Mouse (Mus musculus) gastrocnemius, postnatal 36 days (tissue): Measurements from ENCODE around the gene Shank2. TPM values are rescaled to one million over a fixed set of nuclear protein-coding genes. Genes with fewer than 3 reads are reported as not detected.

ENCODE experiments used
- DNase-seq, 2 experiments: peaks; one replicate each; pipeline ENCODE4 v3.0.0; 2022
- intact Hi-C: fragments of 180-260 bp; cut with DNase I; formaldehyde crosslinking; loops from one replicate; pipeline ENCODE4 v1.15.1; 2025
- total RNA-seq, 2 experiments: library from RNA; stranded (reverse); gene quantifications; 2 replicates each; pipeline ENCODE4 v1.2.3; 2021

Gene Shank2
- total RNA-seq, 2 experiments from 2014 or later: 0.05 to 0.18 TPM

- DNase-seq: no peak
- intact Hi-C loops: no loop called here
These were observed 27.5 kb downstream of the Shank2 start for GRCm38 (mm10) chr7:144029246-144029645.

GRCm38 (mm10) chr7:144030796-144031195, 29.1 kb downstream of the Shank2 start:
- DNase-seq: no peak
- intact Hi-C loops: no loop called here

- DNase-seq: no peak
- intact Hi-C loops: no loop called here
These were observed 29.9 kb downstream of the Shank2 start for GRCm38 (mm10) chr7:144031611-144032010.

DNA sequence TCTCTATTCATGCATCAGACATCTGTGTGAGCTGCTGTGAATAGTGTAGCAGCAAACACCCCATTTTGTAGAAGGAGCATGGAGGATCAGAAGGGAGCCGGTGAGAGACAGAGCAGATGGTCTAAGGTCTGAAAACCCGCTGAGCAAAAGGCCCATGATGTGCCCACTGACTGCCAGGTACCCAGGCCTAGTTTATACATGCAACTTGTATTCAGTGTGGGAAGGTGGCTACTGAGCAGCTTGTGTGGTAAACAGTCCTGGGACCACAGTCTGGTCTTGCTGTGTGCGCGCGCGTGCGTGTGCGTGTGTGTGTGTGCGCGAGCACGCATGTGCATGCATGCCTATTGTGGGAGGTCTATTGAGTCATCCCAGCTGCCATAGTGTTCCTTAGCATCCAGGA, 35.8 kb downstream of the Shank2 start:
- no peak for DNase-seq
- intact Hi-C loops: no loop called here

DNA sequence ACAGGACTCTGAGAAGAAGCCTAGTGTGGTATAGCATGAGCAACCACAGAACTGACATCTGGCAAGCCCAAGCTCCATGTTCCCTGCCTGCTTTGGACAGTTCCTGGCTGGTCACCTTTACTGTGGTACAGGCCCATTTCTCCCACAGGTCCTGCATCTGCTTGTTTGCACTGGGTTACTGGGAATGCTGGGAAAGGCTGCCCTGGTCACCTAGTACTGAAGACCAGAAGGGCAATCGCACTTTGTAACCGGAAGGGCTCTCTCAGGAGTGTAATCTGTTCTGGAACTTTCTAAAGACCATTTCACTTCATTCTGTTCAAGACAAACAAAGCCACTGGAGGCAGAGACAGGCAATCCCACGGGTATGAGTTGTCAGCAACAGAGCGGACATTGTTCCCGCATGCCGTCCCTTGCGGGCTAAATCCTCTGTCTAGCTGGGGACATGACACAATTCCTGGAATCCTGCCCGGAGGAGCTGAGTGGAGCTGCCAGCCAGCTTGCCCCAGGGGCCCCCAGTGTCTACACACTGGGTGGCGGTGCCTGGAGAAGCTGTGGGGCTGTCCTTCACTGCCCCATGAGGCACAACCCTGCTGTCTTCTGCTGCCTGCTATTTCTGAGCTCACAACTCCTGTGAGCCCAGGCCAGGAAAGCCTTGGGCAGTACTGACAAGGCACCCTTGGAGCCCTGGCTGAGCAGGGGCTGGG, 36.4 kb downstream of the Shank2 start:
- intact Hi-C loops: no loop called here
- no peak for DNase-seq

DNA sequence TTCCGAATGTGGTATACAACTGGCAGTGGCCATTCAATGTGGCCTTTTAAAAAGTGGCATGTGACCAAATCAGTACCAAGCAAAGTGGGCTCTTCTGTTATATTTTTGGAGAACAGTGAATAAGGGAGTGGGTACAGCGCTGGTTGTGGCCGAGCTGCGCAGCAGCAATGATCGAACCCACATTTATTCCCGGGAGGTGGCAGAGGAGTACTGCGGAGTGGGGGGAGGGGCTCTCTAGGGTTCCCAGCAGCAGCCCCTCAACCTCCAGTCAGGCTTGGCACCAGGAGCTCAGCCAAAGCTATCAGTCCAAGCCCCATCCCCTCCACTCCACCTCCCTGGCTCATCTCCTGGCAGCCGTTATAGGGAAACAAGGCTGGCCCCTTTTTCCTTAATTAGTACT, 37.0 kb downstream of the Shank2 start:
- intact Hi-C loops: no loop called here
- DNase-seq: no peak

DNA sequence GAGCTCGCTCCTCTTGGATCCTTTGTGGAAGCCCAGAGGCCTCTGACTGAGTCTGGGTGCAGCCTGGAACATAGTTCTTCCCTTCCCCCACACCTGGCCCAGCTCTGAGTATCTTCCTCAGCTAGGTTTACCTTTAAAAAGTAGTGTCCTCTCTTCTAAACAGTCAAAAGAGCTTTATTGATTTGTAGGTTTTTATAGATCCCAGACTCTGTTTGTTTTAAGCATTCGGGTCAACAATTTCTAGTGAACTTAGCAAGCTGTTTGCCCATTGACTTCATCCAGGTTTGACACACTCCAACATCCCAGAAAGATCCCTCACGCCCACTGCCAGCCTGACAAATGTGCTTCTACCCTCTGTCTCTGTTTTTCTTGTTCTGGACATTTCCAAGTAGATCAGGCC, 38.6 kb downstream of the Shank2 start:
- no peak for DNase-seq
- intact Hi-C loops: no loop called here

GRCm38 (mm10) chr7:144052076-144052475, 50.3 kb downstream of the Shank2 start:
- intact Hi-C loops: no loop called here
- DNase-seq: no peak

DNA sequence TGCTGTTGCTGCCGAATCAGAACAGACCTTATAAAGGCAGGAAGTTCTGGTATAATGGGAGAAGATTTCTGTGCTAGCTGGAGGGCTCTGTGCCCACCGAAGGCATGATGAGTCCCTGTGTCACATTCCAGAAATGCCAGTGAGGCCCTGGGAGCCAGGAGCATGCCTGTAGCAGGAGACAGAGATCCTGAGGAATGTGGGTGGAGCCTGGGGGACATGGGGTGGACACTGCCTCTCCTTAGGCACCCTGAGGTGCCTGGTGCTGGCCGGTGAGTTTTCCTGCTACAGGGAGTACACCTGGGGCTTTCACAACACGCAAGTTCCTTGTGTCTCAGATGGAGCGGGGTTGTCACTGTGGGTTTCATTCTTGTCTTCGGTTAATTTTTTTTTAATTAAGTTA, 53.5 kb downstream of the Shank2 start:
- no peak for DNase-seq
- intact Hi-C loops: no loop called here

DNA sequence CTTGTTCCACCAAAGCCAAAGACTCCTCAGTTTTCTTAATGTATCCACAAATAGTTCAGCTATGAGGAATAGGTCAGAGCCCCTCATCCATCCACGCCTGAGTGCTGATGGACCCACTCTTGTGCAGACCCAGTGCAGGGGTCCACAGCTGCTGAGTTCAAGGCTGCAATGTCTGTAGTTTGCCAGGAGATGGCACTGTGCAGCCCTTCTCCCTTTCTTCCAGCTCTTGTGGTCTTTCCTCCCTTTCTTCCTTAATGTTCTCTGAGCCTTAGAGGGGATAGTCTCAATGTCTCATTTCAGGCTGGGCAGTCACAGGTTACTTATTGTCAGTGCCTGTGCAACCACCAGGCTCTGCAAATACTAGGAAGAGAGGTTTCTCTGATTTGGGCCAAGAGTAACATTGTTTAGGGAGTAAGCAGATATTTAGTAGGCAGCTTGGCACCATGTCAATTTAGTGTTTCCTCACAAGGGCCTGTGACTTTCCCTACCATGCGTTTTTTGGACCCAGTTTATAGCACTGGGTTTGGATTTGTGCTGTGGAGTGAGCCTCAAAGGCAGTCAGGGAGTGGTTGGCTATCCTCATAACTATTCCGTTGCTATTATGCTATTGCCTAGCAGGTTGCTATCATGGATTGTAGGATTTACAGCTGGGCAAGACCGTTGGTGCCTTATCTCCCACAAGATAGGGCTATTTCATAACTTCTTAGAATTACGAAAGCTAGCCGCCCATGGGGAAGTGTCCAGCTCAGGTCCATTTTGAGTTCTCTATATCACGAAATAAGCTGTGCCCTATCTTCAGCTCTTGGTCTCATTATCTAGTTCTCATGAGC, 54.2 kb downstream of the Shank2 start:
- intact Hi-C loops: no loop called here
- no peak for DNase-seq

DNA sequence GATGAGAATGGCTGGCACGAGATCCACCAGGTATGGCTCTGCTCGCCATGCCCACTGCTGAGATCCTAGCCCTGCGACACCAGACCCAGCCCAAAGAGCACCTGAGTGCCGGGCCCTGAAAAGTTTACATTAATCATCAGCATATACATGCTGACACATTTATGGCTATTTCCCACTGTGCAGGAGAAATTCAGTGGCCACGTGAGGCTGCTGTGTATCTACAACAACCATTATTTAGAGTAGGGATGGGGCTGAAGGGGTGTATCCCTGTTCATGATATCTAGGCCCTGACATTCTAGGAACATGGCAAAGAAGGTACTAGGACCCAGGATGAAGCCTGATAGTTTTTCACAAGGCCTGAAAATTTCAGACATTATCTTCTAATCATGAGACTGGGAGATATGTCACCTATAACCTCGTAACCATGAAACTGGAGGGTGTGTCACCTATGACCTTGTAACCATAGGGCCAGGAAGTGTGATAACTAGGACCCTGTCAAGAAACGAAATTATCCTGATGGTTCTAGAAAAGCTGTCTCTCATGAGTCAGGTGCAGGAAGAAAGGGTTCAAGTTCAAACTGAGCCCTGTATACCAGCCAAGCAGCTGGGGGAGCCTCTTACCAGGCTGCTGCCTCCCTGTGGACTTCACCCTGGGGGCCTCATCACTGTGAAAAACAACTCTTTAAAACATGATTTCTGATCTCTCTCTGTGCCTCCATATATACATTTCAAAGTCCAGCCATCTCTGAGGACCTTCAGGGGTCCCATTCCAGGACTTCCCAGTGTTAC, 68.6 kb downstream of the Shank2 start:
- no peak for DNase-seq
- intact Hi-C loops: loop anchor here (10.0 kb wide), 1 partner anchor 236 kb away; no protein-coding TSS in a partner anchor

GRCm38 (mm10) chr7:144072219-144072618, 70.5 kb downstream of the Shank2 start:
- DNase-seq: no peak
- intact Hi-C loops: loop anchor here (10.0 kb wide), 1 partner anchor 237 kb away; no protein-coding TSS in a partner anchor

DNA sequence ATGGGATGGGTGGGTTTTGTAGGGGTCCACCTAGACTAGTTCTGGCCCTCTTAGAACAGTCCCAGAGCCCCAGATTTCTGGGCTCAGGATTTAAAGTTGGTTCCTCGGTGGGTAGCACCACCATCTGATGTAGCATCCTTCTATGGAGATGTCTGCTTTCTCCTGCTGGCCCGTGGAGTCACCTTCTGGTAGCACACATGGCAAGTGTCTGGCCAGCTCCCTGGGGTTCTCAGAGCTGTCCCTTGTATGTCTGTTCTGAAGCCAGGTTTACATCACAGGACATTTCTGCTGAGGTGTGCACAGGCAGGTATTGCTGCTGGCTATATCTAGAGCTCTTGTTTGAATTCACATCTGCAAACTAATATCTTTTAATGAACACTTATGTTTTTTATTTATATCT, 71.1 kb downstream of the Shank2 start:
- intact Hi-C loops: loop anchor here (10.0 kb wide), 1 partner anchor 238 kb away; no protein-coding TSS in a partner anchor
- no peak for DNase-seq

DNA sequence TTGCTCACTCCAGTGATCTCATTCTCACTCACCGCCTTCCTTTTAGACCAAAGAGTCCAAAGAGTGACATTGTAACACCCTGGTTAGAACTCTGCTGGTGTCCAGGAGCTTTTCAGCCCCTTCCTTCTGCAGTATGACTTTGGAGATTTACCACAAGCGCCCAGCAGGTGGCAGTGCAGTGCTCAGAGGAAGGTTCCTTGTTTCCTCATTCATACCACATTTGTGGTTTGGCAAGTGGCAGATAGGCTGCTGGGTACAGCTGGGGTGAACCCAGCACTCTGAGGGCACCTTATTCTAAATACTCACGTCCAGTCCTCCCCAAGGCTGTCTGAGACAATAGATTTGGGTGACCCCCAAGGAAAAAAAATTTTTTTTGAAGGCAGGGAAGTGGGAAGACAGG, 73.0 kb downstream of the Shank2 start:
- intact Hi-C loops: loop anchor here (10.0 kb wide), 1 partner anchor 240 kb away; no protein-coding TSS in a partner anchor
- DNase-seq: peak in 1 of 2 experiments; percentile 24

DNA sequence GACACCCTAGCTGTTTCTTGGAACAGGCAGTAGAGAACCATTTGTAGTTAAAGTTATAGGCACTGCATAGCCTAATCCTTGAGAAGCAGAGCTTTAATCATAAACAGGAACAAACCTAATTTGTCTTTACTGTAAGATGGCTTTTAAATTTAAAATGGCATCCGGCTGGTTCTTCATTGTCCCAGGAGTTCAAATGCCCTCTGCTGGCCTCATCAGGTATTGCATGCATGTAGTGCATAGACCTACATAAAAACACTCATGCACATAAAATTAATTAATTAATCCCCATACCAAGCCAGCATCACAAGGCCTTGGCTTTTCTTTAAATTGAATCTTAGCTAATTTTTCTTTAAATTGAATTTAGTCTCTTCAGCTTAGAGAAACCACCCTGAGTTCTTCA, 76.9 kb downstream of the Shank2 start:
- intact Hi-C loops: loop anchor here (10.0 kb wide), 1 partner anchor 244 kb away; no protein-coding TSS in a partner anchor
- no peak for DNase-seq

GRCm38 (mm10) chr7:144079861-144080260, 78.1 kb downstream of the Shank2 start:
- DNase-seq: no peak
- intact Hi-C loops: loop anchor here (10.0 kb wide), 2 partner anchors 245 to 345 kb away; no protein-coding TSS in a partner anchor

DNA sequence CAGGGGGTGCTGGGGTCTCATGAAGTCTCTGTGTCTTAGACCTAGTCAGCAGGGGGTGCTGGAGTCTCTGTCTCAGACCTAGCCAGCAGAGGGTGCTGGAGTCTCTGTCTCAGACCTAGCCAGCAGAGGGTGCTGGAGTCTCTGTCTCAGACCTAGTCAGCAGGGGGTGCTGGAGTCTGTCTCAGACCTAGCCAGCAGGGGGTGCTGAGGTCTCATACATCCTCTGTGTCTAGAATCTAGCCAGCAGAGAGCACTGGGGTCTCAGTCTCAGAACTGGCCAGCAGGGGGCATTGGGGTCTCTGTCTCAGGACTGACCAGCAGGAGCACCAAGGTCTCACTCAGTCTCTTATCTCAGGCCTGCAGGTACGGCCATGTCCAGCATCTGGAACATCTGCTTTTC, 79.7 kb downstream of the Shank2 start:
- no peak for DNase-seq
- intact Hi-C loops: loop anchor here (10.0 kb wide), 1 partner anchor 343 kb away; no protein-coding TSS in a partner anchor

DNA sequence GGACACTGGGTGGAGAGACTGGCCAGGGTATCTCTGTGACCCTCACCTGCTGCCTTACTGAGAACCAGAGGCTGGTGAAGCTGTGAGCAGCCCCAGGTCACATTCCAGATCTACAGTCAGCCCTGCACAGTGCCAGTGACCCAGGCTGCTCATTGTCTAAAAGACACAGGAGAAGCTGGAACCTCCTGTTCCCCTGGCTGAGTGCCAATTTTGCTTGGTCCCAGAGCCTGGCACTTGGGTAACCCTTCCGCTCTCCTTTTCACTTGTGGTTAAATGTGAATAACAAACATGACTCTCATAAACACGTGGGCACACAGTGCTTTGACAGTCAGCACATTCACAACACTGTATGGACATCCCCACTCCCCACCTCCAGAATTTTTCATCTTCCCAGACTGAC, 80.2 kb downstream of the Shank2 start:
- DNase-seq: no peak
- intact Hi-C loops: loop anchor here (10.0 kb wide), 1 partner anchor 343 kb away; no protein-coding TSS in a partner anchor

DNA sequence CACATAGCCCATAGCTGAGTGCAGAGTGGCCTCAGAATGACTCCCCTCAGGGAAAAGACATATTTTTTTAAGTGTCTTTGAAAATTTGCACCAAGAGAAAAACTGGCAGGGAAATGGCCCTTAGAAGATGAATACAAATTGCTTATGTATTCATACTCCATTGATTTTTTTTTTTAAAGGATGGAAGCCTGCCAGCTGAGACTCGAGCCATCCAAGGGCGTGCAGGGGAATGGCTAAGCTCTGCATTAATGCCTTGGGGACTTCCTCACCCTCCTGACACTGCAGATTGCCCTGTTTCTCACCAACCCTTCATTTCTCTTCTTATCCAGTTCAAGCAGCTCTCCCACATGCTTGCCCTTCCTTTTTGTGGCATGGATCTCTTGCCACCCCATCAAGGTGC, 85.5 kb downstream of the Shank2 start:
- intact Hi-C loops: loop anchor here (10.0 kb wide), 1 partner anchor 338 kb away; no protein-coding TSS in a partner anchor
- no peak for DNase-seq

DNA sequence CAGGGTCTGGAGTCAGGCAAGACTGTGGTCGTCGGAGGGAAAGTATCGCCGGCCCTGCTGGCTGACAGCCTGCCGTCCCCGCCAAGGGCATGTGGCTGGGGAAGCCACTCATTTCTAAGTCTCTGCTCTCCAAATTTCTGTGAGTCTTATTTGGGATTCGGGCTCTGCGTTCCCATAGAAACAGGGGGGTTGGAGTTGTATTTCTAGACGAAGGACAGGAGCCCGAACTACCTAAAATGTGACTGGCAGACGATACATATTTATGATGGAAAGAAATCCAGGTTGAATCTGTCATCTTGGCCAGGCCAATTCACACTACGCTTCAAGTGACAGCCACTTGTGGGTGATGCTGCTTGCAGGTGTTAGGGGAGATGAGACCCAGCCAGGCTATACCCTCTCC, 92.4 kb downstream of the Shank2 start:
- DNase-seq: no peak
- intact Hi-C loops: no loop called here

DNA sequence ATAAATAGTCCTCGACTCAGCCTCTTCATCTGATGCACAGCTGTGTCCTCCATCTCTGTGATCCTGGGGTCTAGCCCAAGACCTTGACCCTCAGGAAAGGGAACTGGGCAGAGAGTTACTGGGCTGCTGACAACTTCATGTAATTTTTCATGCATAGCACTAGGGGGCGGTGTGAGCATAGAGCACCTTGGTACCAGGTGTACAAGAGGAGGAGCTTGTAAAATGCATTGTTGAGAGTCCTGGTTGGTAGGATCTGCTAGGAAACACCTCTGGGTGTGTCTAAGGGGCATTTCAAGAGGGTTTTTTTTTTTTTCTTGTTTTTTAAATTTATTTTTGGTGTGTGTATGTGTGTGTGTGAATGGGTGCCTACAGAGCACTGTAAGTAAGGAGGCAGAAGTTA, 95.6 kb downstream of the Shank2 start:
- DNase-seq: no peak
- intact Hi-C loops: no loop called here
